Mouse (Mus musculus) lung, adult 2 months (tissue): Measurements from ENCODE around the gene Actbl2. TPM values are rescaled to one million over a fixed set of nuclear protein-coding genes. Genes with fewer than 3 reads are reported as not detected.

ENCODE experiments used
- DNase-seq: peaks from one replicate; pipeline ENCODE4 v3.0.0; 2022
- H3K4me1 ChIP-seq: fragments of 200-500 bp; 2 replicates; pipeline ENCODE4 v1.6.1; 2011; ENCODE audit warnings: low read length; ENCODE audit not compliant: control insufficient read depth, insufficient read depth
- H3K4me3 ChIP-seq: fragments of 200-500 bp; replicated peaks from 2 replicates; pipeline ENCODE3; 2011; ENCODE audit warnings: low read depth, mild to moderate bottlenecking, control low read depth, low read length; ENCODE audit errors: extremely low read depth
- CTCF ChIP-seq: fragments of 200-500 bp; IDR thresholded peaks from 2 replicates; pipeline ENCODE4 v1.5.1; 2011; ENCODE audit warnings: mild to moderate bottlenecking, low read length, control low read depth; ENCODE audit not compliant: insufficient read depth
- POLR2A ChIP-seq: fragments of 200-500 bp; IDR thresholded peaks from 2 replicates; pipeline ENCODE4 v1.6.1; 2011; ENCODE audit warnings: low read depth, mild to moderate bottlenecking, control low read depth, low read length, borderline replicate concordance; ENCODE audit errors: extremely low read depth
- WGBS: fragments of 180-500 bp; shearing (Covaris S2); methylation state at CpG from one replicate; pipeline ENCODE4 v1.1.7; 2018; 5-methylcytosine and 5-hydroxymethylcytosine counted together
- polyA plus RNA-seq: library from polyadenylated mRNA; depleted of rRNA; stranded (reverse); fragments of >200 nt; gene quantifications from 2 replicates; pipeline ENCODE4 v1.2.3, GENCODE M21; 2012; rRNA removed

Gene Actbl2
- polyA plus RNA-seq, 1 experiment, result not detected

GRCm38 (mm10) chr13:111293478-111293877, 38.7 kb downstream of the Actbl2 start:
- peaks cover 4% of the 10 kb centered on the region; the same call in 1 of the 2 replicates for H3K4me1 ChIP-seq
- no peak for TF ChIP-seq POLR2A
- no peak for TF ChIP-seq CTCF

GRCm38 (mm10) chr13:111294965-111295494, 40.2 kb downstream of the Actbl2 start:
- no peak for TF ChIP-seq CTCF
- no peak for TF ChIP-seq POLR2A
- Histone ChIP-seq H3K4me1 (peaks cover 4% of the 10 kb centered on the region; the same call in 1 of the 2 replicates), H3K4me3 (no peak overlapping the region)
- DNase-seq, result no peak
- 41% methylated on average over 4 of the region's 4 CpGs for WGBS

More at GRCm38 (mm10) chr13:111293478-111293877, 38.7 kb downstream of the Actbl2 start:
- 91% methylated on average over 2 of the region's 2 CpGs for WGBS
- no peak for DNase-seq
- no peak overlapping the region for H3K4me3 ChIP-seq

GRCm38 (mm10) chr13:111296029-111296428, 41.2 kb downstream of the Actbl2 start:
- 46% methylated on average over 5 of the region's 5 CpGs for WGBS
- TF ChIP-seq POLR2A (no peak), CTCF (no peak)
- no peak for DNase-seq

GRCm38 (mm10) chr13:111297614-111298013, 42.8 kb downstream of the Actbl2 start:
- DNase-seq, result no peak
- TF ChIP-seq CTCF (no peak), POLR2A (no peak)
- 77% methylated on average over 6 of the region's 6 CpGs for whole genome bisulfite sequencing

More at GRCm38 (mm10) chr13:111296029-111296428, 41.2 kb downstream of the Actbl2 start:
- Histone ChIP-seq H3K4me1 (peaks cover 4% of the 10 kb centered on the region; the same call in 1 of the 2 replicates), H3K4me3 (no peak overlapping the region)

GRCm38 (mm10) chr13:111299145-111299713, 44.4 kb downstream of the Actbl2 start:
- 82% methylated on average over 8 of the region's 8 CpGs for WGBS
- DNase-seq, result no peak
- no peak overlapping the region for H3K4me3 ChIP-seq
- TF ChIP-seq POLR2A (no peak), CTCF (no peak)
- no peaks in the 10 kb centered on the region for H3K4me1 ChIP-seq

More at GRCm38 (mm10) chr13:111297614-111298013, 42.8 kb downstream of the Actbl2 start:
- Histone ChIP-seq H3K4me3 (no peak overlapping the region), H3K4me1 (no peaks in the 10 kb centered on the region)

GRCm38 (mm10) chr13:111300846-111301245, 46.0 kb downstream of the Actbl2 start:
- TF ChIP-seq POLR2A (no peak), CTCF (no peak)
- Histone ChIP-seq H3K4me3 (no peak overlapping the region), H3K4me1 (no peaks in the 10 kb centered on the region)
- 90% methylated on average over 3 of the region's 3 CpGs for WGBS
- DNase-seq, result no peak

- H3K4me3 ChIP-seq, result no peak overlapping the region
- 32% methylated on average over 2 of the region's 2 CpGs for WGBS
- DNase-seq, result no peak
- TF ChIP-seq POLR2A, result no peak
- H3K4me1 ChIP-seq, result no peaks in the 10 kb centered on the region
Measured at GRCm38 (mm10) chr13:111301431-111301830, 46.6 kb downstream of the Actbl2 start.

GRCm38 (mm10) chr13:111304194-111304593, 49.4 kb downstream of the Actbl2 start:
- TF ChIP-seq POLR2A, result no peak
- no peak for TF ChIP-seq CTCF
- H3K4me3 ChIP-seq, result no peak overlapping the region
- H3K4me1 ChIP-seq, result no peaks in the 10 kb centered on the region
- DNase-seq, result no peak
- 83% methylated on average over 2 of the region's 2 CpGs for WGBS

- WGBS, result 81% methylated on average over 5 of the region's 5 CpGs
- Histone ChIP-seq H3K4me3 (no peak overlapping the region), H3K4me1 (no peaks in the 10 kb centered on the region)
- no peak for TF ChIP-seq POLR2A
- TF ChIP-seq CTCF, result no peak
- DNase-seq, result no peak
Measured at GRCm38 (mm10) chr13:111304736-111305135, 49.9 kb downstream of the Actbl2 start.

Other genes starting within 250 kb of the Actbl2 start
- gene Gpbp1, start 235.1 kb downstream of the Actbl2 start, polyA plus RNA-seq, result 1.7 and 3.9 TPM in 2 replicates